Mouse (Mus musculus) intestine, embryonic 15.5 days (tissue): Measurements from ENCODE around the gene Adam1b. TPM values are rescaled to one million over a fixed set of nuclear protein-coding genes. Genes with fewer than 3 reads are reported as not detected.
A peak's percentile ranks its signal among the peaks of the same experiment; 100 is the strongest.

Experiments
- ATAC-seq: fragments of 200-750 bp; cut with Nextera tagmentation; 2 replicates; pipeline ENCODE4 v1.8.0; 2017; ENCODE audit warnings: moderate TSS enrichment, moderate library complexity
- H3K27ac ChIP-seq: fragments of 300-500 bp; sonication (generic); 2 replicates; pipeline ENCODE4 v1.5.1; 2015; ENCODE audit warnings: mild to moderate bottlenecking, inconsistent platforms
- H3K27me3 ChIP-seq: fragments of 300-500 bp; sonication (generic); replicated peaks from 2 replicates; pipeline ENCODE4 v1.6.1; 2015; ENCODE audit warnings: inconsistent platforms
- H3K36me3 ChIP-seq: fragments of 300-500 bp; sonication (generic); 2 replicates; pipeline ENCODE4 v1.6.1; 2015; ENCODE audit warnings: inconsistent platforms
- H3K4me1 ChIP-seq: fragments of 300-500 bp; sonication (generic); replicated peaks from 2 replicates; pipeline ENCODE4 v1.6.1; 2015; ENCODE audit warnings: inconsistent platforms
- H3K4me2 ChIP-seq: fragments of 300-500 bp; sonication (generic); replicated peaks from 2 replicates; pipeline ENCODE4 v1.6.1; 2015; ENCODE audit warnings: mild to moderate bottlenecking, inconsistent platforms
- H3K4me3 ChIP-seq: fragments of 300-500 bp; sonication (generic); replicated peaks from 2 replicates; pipeline ENCODE4 v1.5.1; 2015; ENCODE audit warnings: inconsistent platforms
- H3K9ac ChIP-seq: fragments of 300-500 bp; sonication (generic); 2 replicates; pipeline ENCODE4 v1.6.1; 2015; ENCODE audit warnings: inconsistent platforms
- H3K9me3 ChIP-seq: fragments of 300-500 bp; sonication (generic); 2 replicates; pipeline ENCODE4 v1.6.1; 2016; ENCODE audit warnings: inconsistent platforms
- WGBS: fragments of 180-500 bp; shearing (Covaris S2); methylation state at CpG from one replicate; pipeline ENCODE4 v1.1.7; 2015; 5-methylcytosine and 5-hydroxymethylcytosine counted together
- polyA plus RNA-seq: library from polyadenylated mRNA; unstranded; fragments of >200 nt; fragmentation: Nextera tagmentation; extraction: Ambion mirVana; gene quantifications from 2 replicates; pipeline ENCODE4 v1.2.1, GENCODE M21; 2015

The Adam1b gene
- polyA plus RNA-seq: 0.08 TPM in 1 of 2 replicates, not detected in the other

DNA sequence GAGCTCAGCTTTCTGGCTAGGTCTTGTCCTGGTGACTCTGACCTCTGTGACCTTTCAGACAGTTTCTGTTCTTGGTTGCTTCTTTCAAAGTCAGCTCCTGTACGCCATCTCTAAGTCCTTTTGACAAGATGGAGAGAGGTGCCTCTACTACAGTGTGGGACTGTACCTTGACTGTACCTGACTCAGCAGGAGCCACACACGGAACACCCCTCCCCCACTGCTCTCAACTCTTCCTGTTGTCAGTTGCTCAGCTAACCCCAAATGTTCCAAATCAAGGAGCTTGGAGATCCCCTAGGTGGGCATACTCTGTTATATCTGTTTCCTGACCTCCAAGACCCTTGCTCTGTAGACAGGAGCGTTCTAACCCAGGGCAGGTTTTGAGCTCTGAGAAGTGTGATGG is at the start of gene Adam1b:
Gene Adam1b (minus strand): TSS at position 205 of the 400 bp plus-strand sequence.
- Histone ChIP-seq H3K4me2 (no peak within 1 kb of the TSS), H3K9me3 (no peaks in the 10 kb centered on the region), H3K27me3 (no peaks in the 10 kb centered on the region), H3K27ac (no peak within 1 kb of the TSS), H3K4me3 (no peak within 1 kb of the TSS), H3K36me3 (no peaks in the 10 kb centered on the region), H3K4me1 (no peaks in the 10 kb centered on the region), H3K9ac (no peak within 1 kb of the TSS)
- no peak for ATAC-seq
- 75% methylated on average over 3 of the region's 3 CpGs for WGBS

- H3K4me2 ChIP-seq: no peak overlapping the region
- no peak for ATAC-seq
- H3K9me3 ChIP-seq: no peaks in the 10 kb centered on the region
- H3K4me1 ChIP-seq: peaks cover 10% of the 10 kb centered on the region
- H3K27ac ChIP-seq: no peak overlapping the region
- no peak overlapping the region for H3K4me3 ChIP-seq
- H3K27me3 ChIP-seq: no peaks in the 10 kb centered on the region
- H3K9ac ChIP-seq: no peak overlapping the region
- no peaks in the 10 kb centered on the region for H3K36me3 ChIP-seq
- 87% methylated on average over 7 of the region's 7 CpGs for WGBS
Measured at GRCm38 (mm10) chr5:121549196-121549595, 46.0 kb upstream of the Adam1b start.

DNA sequence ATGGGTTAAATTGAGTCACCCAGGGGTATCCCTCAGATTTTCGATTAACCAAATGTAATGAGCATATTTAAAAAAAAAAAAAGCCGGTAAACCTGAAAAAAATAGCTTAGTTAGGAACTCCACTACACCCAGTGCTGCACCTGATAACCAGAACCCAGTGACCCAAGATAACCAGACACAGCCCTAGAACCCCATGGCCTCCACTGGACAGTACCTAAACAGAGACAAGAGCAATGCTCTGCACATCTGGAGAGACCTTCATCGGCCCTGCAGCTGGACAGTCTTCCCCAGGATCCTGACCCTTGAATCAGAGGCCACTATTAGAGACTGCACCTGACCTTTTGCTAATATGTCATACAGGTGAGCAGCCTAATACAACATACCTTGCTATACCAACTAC is 43.8 kb upstream of the Adam1b start:
- peaks cover 14% of the 10 kb centered on the region for H3K4me1 ChIP-seq
- 88% methylated on average over 3 of the region's 3 CpGs for WGBS
- H3K4me3 ChIP-seq: no peak overlapping the region
- H3K4me2 ChIP-seq: no peak overlapping the region
- H3K36me3 ChIP-seq: no peaks in the 10 kb centered on the region
- no peak overlapping the region for H3K27ac ChIP-seq
- H3K27me3 ChIP-seq: no peaks in the 10 kb centered on the region
- H3K9me3 ChIP-seq: no peaks in the 10 kb centered on the region
- H3K9ac ChIP-seq: no peak overlapping the region
- no peak for ATAC-seq

DNA sequence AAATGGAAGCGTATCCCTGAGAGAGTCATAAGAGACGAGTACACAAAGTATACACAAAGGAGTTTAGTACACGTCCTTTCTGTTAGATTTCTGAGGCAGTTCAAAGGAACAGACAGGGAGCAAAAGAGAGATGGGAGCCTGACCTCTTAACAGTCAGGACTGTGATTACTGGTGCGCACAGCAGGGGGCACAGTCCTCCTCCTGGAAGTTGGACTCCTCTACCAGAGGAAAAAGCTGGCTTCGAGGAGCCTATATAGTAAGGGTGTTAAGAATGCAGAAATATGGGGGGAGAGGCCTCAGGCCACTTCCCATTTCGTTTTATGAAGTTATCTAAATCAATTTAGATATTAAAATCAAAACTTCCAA is 43.3 kb upstream of the Adam1b start:
- no peaks in the 10 kb centered on the region for H3K36me3 ChIP-seq
- H3K4me2 ChIP-seq: peak overlapping the region; percentile 64
- no peaks in the 10 kb centered on the region for H3K9me3 ChIP-seq
- peaks cover 14% of the 10 kb centered on the region for H3K4me1 ChIP-seq
- H3K27me3 ChIP-seq: no peaks in the 10 kb centered on the region
- ATAC-seq: peak; percentile 53
- peak overlapping the region; percentile 94 for H3K27ac ChIP-seq
- H3K4me3 ChIP-seq: peak overlapping the region; percentile 100
- WGBS: 24% methylated on average over 6 of the region's 6 CpGs
- peak overlapping the region; percentile 97 for H3K9ac ChIP-seq

- H3K27me3 ChIP-seq: no peaks in the 10 kb centered on the region
- peak within 1 kb of the TSS; percentile 100 for H3K4me3 ChIP-seq
- ATAC-seq: peak; percentile 94
- peaks cover 14% of the 10 kb centered on the region for H3K4me1 ChIP-seq
- 1% methylated on average over 55 of the region's 55 CpGs for WGBS
- H3K9ac ChIP-seq: peak within 1 kb of the TSS; percentile 97
- peak within 1 kb of the TSS; percentile 94 for H3K27ac ChIP-seq
- H3K4me2 ChIP-seq: peak within 1 kb of the TSS; percentile 82
- no peaks in the 10 kb centered on the region for H3K9me3 ChIP-seq
- no peaks in the 10 kb centered on the region for H3K36me3 ChIP-seq
Measured at GRCm38 (mm10) chr5:121545793-121546529, 42.7 kb upstream of the Adam1b start, which contains the start of gene Mapkapk5. Gene Mapkapk5 (minus strand): TSS chr5:121545905.

GRCm38 (mm10) chr5:121544910-121545792 is 41.9 kb upstream of the Adam1b start, which contains the start of the genes Adam1a and Gm42878:
Gene Adam1a (minus strand): TSS chr5:121545482.
Gene Gm42878 (minus strand): TSS chr5:121545482.
- Histone ChIP-seq H3K4me2 (peak within 1 kb of the TSS; percentile 82), H3K27ac (peak within 1 kb of the TSS; percentile 94), H3K4me1 (peaks cover 14% of the 10 kb centered on the region), H3K9me3 (no peaks in the 10 kb centered on the region), H3K4me3 (peak within 1 kb of the TSS; percentile 100), H3K27me3 (no peaks in the 10 kb centered on the region), H3K36me3 (no peaks in the 10 kb centered on the region), H3K9ac (peak within 1 kb of the TSS; percentile 97)
- WGBS: 1% methylated on average over 57 of the region's 97 CpGs
- ATAC-seq: peak; percentile 78

DNA sequence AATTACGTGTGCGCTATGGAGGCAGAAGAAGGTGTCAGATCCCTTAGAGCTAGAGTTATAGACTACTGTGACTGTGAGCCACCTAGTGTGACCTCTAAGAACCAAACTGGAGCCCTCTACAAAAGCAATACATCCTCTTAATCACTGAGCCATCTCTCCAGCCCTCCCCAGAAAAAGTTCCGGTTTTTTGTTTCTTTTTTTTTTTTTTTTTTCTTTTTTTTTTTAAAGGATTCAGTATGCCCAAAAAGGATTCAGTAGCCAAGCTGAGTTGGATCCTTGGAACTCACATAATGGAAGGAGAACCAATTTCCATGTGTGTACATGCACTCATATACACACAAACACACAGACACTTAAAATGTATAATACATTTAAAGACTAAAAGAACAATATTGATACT is 40.1 kb upstream of the Adam1b start:
- Histone ChIP-seq H3K27me3 (no peaks in the 10 kb centered on the region), H3K9ac (no peak overlapping the region), H3K36me3 (no peaks in the 10 kb centered on the region), H3K9me3 (no peaks in the 10 kb centered on the region), H3K27ac (no peak overlapping the region), H3K4me3 (no peak overlapping the region), H3K4me1 (peaks cover 14% of the 10 kb centered on the region), H3K4me2 (no peak overlapping the region)
- 78% methylated on average over 3 of the region's 3 CpGs for WGBS
- no peak for ATAC-seq

- Histone ChIP-seq H3K4me2 (no peak overlapping the region), H3K4me3 (no peak overlapping the region), H3K36me3 (no peaks in the 10 kb centered on the region), H3K9me3 (no peaks in the 10 kb centered on the region), H3K27ac (no peak overlapping the region), H3K4me1 (peaks cover 10% of the 10 kb centered on the region), H3K9ac (no peak overlapping the region), H3K27me3 (no peaks in the 10 kb centered on the region)
- ATAC-seq: no peak
- 79% methylated on average over 7 of the region's 7 CpGs for WGBS
Measured at GRCm38 (mm10) chr5:121541235-121541634, 38.0 kb upstream of the Adam1b start.

DNA sequence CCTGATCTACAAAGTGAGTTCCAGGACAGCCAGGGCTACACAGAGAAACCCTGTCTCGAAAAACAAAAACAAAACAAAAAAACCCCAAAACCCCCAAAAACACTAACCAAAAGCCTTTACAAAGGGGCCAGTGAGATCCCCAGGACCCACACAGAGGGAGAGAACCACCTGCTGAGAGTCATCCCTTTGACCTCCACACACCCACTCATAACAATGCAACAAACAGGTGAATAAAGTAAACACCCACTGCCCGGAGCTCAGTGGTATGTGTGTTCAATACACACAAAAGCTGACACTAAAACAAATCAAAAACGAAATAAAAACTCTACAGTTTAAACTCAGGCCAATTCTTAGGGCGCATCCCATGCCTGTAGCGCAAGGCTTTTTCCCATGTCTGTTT is 36.8 kb upstream of the Adam1b start:
- Histone ChIP-seq H3K4me1 (peaks cover 10% of the 10 kb centered on the region), H3K27ac (no peak overlapping the region), H3K27me3 (no peaks in the 10 kb centered on the region), H3K9ac (no peak overlapping the region), H3K4me3 (no peak overlapping the region), H3K4me2 (no peak overlapping the region), H3K36me3 (peaks cover 7% of the 10 kb centered on the region; the same call in 1 of the 2 replicates), H3K9me3 (no peaks in the 10 kb centered on the region)
- ATAC-seq: no peak
- 89% methylated on average over 5 of the region's 5 CpGs for WGBS

- ATAC-seq: no peak
- H3K4me3 ChIP-seq: no peak overlapping the region
- H3K4me1 ChIP-seq: no peaks in the 10 kb centered on the region
- no peaks in the 10 kb centered on the region for H3K9me3 ChIP-seq
- no peak overlapping the region for H3K27ac ChIP-seq
- H3K27me3 ChIP-seq: no peaks in the 10 kb centered on the region
- H3K4me2 ChIP-seq: no peak overlapping the region
- 85% methylated on average over 2 of the region's 2 CpGs for WGBS
- peaks cover 25% of the 10 kb centered on the region for H3K36me3 ChIP-seq
- H3K9ac ChIP-seq: no peak overlapping the region
Measured at GRCm38 (mm10) chr5:121537588-121537987, 34.4 kb upstream of the Adam1b start.

DNA sequence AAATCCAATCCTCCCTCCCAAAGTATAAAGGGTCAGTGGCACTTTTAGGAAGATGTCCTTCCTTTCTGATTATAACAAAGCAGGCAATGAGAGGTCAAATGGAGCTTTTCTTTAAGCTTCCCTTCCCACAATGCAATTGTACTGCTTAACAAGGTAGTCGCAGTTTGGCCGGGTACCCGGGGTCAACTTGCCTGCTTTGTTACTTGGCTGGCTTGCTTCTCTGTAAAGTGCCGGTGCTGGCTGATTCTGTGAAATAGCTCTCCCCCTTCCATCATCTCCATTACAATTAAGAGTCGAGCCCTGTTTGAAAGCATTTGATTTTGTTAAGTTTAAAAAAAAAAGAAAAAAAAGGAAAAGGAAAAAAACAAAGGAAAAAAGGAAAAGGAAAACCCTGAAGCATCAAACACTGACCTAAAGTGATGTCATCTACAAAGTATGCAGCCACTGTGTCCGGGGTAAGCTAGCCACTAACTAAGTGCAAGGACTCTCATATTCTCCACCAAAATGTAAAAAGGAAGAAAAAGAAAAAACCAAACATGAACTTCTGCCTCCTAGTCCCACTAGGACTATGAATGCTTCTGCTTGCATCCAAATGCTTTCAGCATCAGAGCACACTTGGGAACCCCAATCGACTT is 33.8 kb upstream of the Adam1b start:
- peaks cover 30% of the 10 kb centered on the region for H3K36me3 ChIP-seq
- H3K9me3 ChIP-seq: no peaks in the 10 kb centered on the region
- H3K27me3 ChIP-seq: no peaks in the 10 kb centered on the region
- ATAC-seq: no peak
- H3K9ac ChIP-seq: no peak overlapping the region
- H3K27ac ChIP-seq: no peak overlapping the region
- no peak overlapping the region for H3K4me2 ChIP-seq
- no peaks in the 10 kb centered on the region for H3K4me1 ChIP-seq
- H3K4me3 ChIP-seq: no peak overlapping the region
- WGBS: 72% methylated on average over 7 of the region's 7 CpGs

DNA sequence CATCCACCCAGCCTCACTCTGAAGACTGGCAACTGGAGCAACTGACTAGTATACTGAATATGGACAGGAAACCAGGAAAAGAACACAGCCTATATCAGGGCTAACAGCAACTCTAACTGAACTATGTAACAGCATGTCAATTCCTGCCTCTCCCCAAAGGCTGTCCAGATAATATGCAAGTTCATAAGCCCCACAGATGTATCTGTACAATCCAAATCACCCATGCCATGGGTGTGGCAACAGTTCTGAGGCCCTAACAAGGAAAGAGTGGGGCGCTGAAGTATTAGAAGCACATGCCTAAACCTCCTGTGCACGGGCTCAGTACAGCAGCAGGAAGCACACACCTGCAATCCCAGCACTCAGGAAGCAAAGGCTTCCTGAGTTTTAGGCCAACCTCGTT is 31.9 kb upstream of the Adam1b start:
- H3K9me3 ChIP-seq: no peaks in the 10 kb centered on the region
- no peak; the same call in 1 of the 2 replicates for ATAC-seq
- 94% methylated on average over 3 of the region's 3 CpGs for WGBS
- H3K9ac ChIP-seq: no peak overlapping the region
- H3K36me3 ChIP-seq: peaks cover 40% of the 10 kb centered on the region
- no peaks in the 10 kb centered on the region for H3K27me3 ChIP-seq
- no peak overlapping the region for H3K4me3 ChIP-seq
- no peak overlapping the region for H3K27ac ChIP-seq
- no peaks in the 10 kb centered on the region for H3K4me1 ChIP-seq
- no peak overlapping the region for H3K4me2 ChIP-seq
